ENCODE assay signal across 11 mouse cellular contexts in genomic region chr17:21617352-21617751, GRCm38 (mm10). TPM values are rescaled to one million over a fixed set of nuclear protein-coding genes. Genes with fewer than 3 reads are reported as not detected.
DNase-seq lines count a peak whose midpoint lies in the region; ATAC-seq and TF ChIP-seq lines count a peak whose summit lies in the region.
"Had no signal": no experiment of that assay in that cellular context is flagged by ENCODE, and none has a peak within 500 bp of the region (broad histone marks: within the 10 kb centered on the region; RNA-seq: fewer than 3 reads in every experiment).

No protein-coding gene starts in this region.

- 0 out of 2 replicates have a peak, but pooled peaks cover 6% of the 10 kb centered on the region for H3K9me3 ChIP-seq in heart, postnatal 0 days (replicated peaks; ENCODE audit: control insufficient read depth, low read length)
- no peaks in the 10 kb centered on the region; the same call in 1 of the 2 replicates for H3K9me3 ChIP-seq in ES-Bruce4 (replicated peaks; ENCODE audit: control insufficient read depth, insufficient read depth, low read length, poor library complexity, severe bottlenecking)
- no peaks in the 10 kb centered on the region for H3K9me3 ChIP-seq in hindbrain, embryonic 11.5 days (ENCODE audit: control insufficient read depth, low read length)

- TF ChIP-seq POLR2A in heart, adult 2 months (IDR thresholded peaks at IDR 0.05; ENCODE audit: insufficient read depth, low read depth, low read length) = no peak
- TF ChIP-seq POLR2A in ES-Bruce4 (IDR thresholded peaks at IDR 0.05; ENCODE audit: insufficient read depth, low read length) = no peak

- H3K9ac ChIP-seq in heart, postnatal 0 days (replicated peaks; ENCODE audit: low read depth, low read length) = no peak overlapping the region
- no peak overlapping the region for H3K9ac ChIP-seq in heart, adult 2 months (ENCODE audit: low read depth, low read length)
- no peak overlapping the region for H3K9ac ChIP-seq in ES-Bruce4 (ENCODE audit: low read depth, poor library complexity, severe bottlenecking)
- H3K9ac ChIP-seq in hindbrain, embryonic 11.5 days (ENCODE audit: low read depth, low read length) = no peak overlapping the region
- H3K9ac ChIP-seq: forebrain, postnatal 0 days; hindbrain, embryonic 14.5 days had no signal

- no peak overlapping the region for H3K27ac ChIP-seq in heart, postnatal 0 days (ENCODE audit: low read depth)
- H3K27ac ChIP-seq in heart, adult 2 months = no peak overlapping the region
- no peak overlapping the region for H3K27ac ChIP-seq in ES-Bruce4 (ENCODE audit: insufficient read depth, low read length)
- H3K27ac ChIP-seq in hindbrain, embryonic 11.5 days (ENCODE audit: low read depth, low read length) = no peak overlapping the region
- H3K27ac ChIP-seq: hindbrain, embryonic 14.5 days had no signal

- no peak overlapping the region for H3K4me3 ChIP-seq in heart, postnatal 0 days (ENCODE audit: low read depth, low read length)
- H3K4me3 ChIP-seq in heart, adult 2 months = no peak overlapping the region
- H3K4me3 ChIP-seq in ES-Bruce4 (ENCODE audit: low read depth, low read length) = peak overlapping the region; percentile 16; the same call in 1 of the 2 replicates
- no peak overlapping the region for H3K4me3 ChIP-seq in hindbrain, embryonic 11.5 days (ENCODE audit: low read depth, low read length)

- no peak for TF ChIP-seq EP300 in heart, postnatal 0 days (IDR thresholded peaks at IDR 0.05; ENCODE audit: low read depth)
- TF ChIP-seq EP300 in heart, adult 2 months (IDR thresholded peaks at IDR 0.05; ENCODE audit: insufficient read depth, low read depth, low read length) = no peak
- TF ChIP-seq EP300 in ES-Bruce4 (IDR thresholded peaks at IDR 0.05; ENCODE audit: insufficient read depth, low read depth, low read length) = no peak

- no peaks in the 10 kb centered on the region for H3K79me2 ChIP-seq in heart, adult 2 months (replicated peaks; ENCODE audit: control insufficient read depth, insufficient read depth, low read length)

- H3K36me3 ChIP-seq in heart, postnatal 0 days (replicated peaks; ENCODE audit: control insufficient read depth, insufficient read depth, low read length) = no peaks in the 10 kb centered on the region
- no peaks in the 10 kb centered on the region for H3K36me3 ChIP-seq in heart, adult 2 months (ENCODE audit: control insufficient read depth, insufficient read depth, low read length)
- H3K36me3 ChIP-seq in ES-Bruce4 (ENCODE audit: control insufficient read depth, insufficient read depth, low read length, poor library complexity, severe bottlenecking) = no peaks in the 10 kb centered on the region
- no peaks in the 10 kb centered on the region for H3K36me3 ChIP-seq in hindbrain, embryonic 11.5 days (ENCODE audit: control insufficient read depth, insufficient read depth, low read length)

- no peaks in the 10 kb centered on the region for H3K4me1 ChIP-seq in heart, postnatal 0 days (ENCODE audit: control insufficient read depth, insufficient read depth)
- H3K4me1 ChIP-seq in heart, adult 2 months (ENCODE audit: control insufficient read depth, insufficient read depth, low read length) = no peaks in the 10 kb centered on the region
- no peaks in the 10 kb centered on the region for H3K4me1 ChIP-seq in ES-Bruce4 (ENCODE audit: control insufficient read depth, insufficient read depth, low read length)
- H3K4me1 ChIP-seq in hindbrain, embryonic 11.5 days (replicated peaks; ENCODE audit: control insufficient read depth, insufficient read depth, low read length) = no peaks in the 10 kb centered on the region

- H3K27me3 ChIP-seq in heart, postnatal 0 days (ENCODE audit: control insufficient read depth, insufficient read depth, low read length) = no peaks in the 10 kb centered on the region
- H3K27me3 ChIP-seq in heart, adult 2 months (ENCODE audit: control insufficient read depth, insufficient read depth, low read length) = no peaks in the 10 kb centered on the region
- no peaks in the 10 kb centered on the region; the same call in 1 of the 2 replicates for H3K27me3 ChIP-seq in ES-Bruce4 (ENCODE audit: control insufficient read depth, insufficient read depth, low read length, poor library complexity, severe bottlenecking)
- H3K27me3 ChIP-seq in hindbrain, embryonic 11.5 days (ENCODE audit: control insufficient read depth, insufficient read depth, low read length) = no peaks in the 10 kb centered on the region

- DNase-seq in heart, postnatal 0 days (ENCODE audit: low spot score) = no peak
- DNase-seq in heart, adult 2 months = no peak
- no peak for DNase-seq in cerebellum, adult 18-20 months
- no peak for DNase-seq in hindbrain, embryonic 11.5 days (ENCODE audit: low spot score)
- no peak for DNase-seq in Muller cell, postnatal 12 days (ENCODE audit: inconsistent ontology term)
- DNase-seq: forebrain, postnatal 0 days; layer of hippocampus, postnatal 36 days had no signal

- intact Hi-C loops in heart, adult 2 months (cut with DNase I) = no loop called here

- no peak for ATAC-seq in heart, postnatal 0 days (ENCODE audit: insufficient read depth, low read depth)
- ATAC-seq in granulocyte monocyte progenitor cell, adult 5-6 weeks (replicated peaks; ENCODE audit: poor library complexity, severe bottlenecking) = peak; percentile 85
- peak; percentile 22; the same call in 1 of the 2 replicates for ATAC-seq in megakaryocyte-erythroid progenitor cell, adult 5-6 weeks (replicated peaks; ENCODE audit: low FRiP score, low TSS enrichment, poor library complexity, severe bottlenecking)
- no peak for ATAC-seq in hindbrain, embryonic 11.5 days (ENCODE audit: low FRiP score)
- ATAC-seq: forebrain, postnatal 0 days had no signal

- TF ChIP-seq CTCF in heart, postnatal 0 days (IDR thresholded peaks at IDR 0.05; ENCODE audit: low read depth) = no peak
- no peak for TF ChIP-seq CTCF in heart, adult 2 months (IDR thresholded peaks at IDR 0.05)
- no peak for TF ChIP-seq CTCF in ES-Bruce4 (IDR thresholded peaks at IDR 0.05; ENCODE audit: low read depth, low read length)

- H3K4me2 ChIP-seq in heart, postnatal 0 days (ENCODE audit: low read depth, low read length) = peak overlapping the region; percentile 31; the same call in 1 of the 2 replicates
- no peak overlapping the region for H3K4me2 ChIP-seq in hindbrain, embryonic 11.5 days (replicated peaks; ENCODE audit: low read depth, low read length)
- H3K4me2 ChIP-seq: hindbrain, embryonic 14.5 days had no signal

- WGBS in heart, postnatal 0 days = 10% methylated on average over 9 of the region's 9 CpGs
- 10% methylated on average over 9 of the region's 9 CpGs for WGBS in heart, adult 2 months
- WGBS in hindbrain, embryonic 11.5 days = 18% methylated on average over 9 of the region's 9 CpGs

RNA-seq across cellular contexts. Expression of gene Zfp983, which starts 33.1 kb away (rescaled TPM):
- 1.5 and 3.2 TPM in 2 replicates for total RNA-seq in heart, postnatal 0 days (2014; rRNA removed; ENCODE audit: low replicate concordance)
- 1.9 and 2.3 TPM in 2 replicates for polyA plus RNA-seq in heart, postnatal 0 days (2015; fragmentation: Nextera tagmentation; extraction: Ambion mirVana)
- 1 to 10 TPM; 2.1 to 2.4 TPM for total RNA-seq in heart, adult 2 months (2021)
- polyA plus RNA-seq in heart, adult 2 months (2012; rRNA removed) = 0.35 and 1.3 TPM in 2 replicates
- 1.9 and 2.1 TPM in 2 replicates for polyA plus RNA-seq in ES-Bruce4 (2011; ENCODE audit: insufficient read depth, insufficient read length, low read depth, missing spikeins)
- total RNA-seq in granulocyte monocyte progenitor cell, adult 5-6 weeks (2014; fragmentation: Nextera tagmentation) = 1.7 and 2.1 TPM in 2 replicates
- total RNA-seq in granulocyte monocyte progenitor cell, adult 5-6 weeks (2017) = 2.7 and 3.9 TPM in 2 replicates
- 2.5 and 2.8 TPM in 2 replicates for total RNA-seq in megakaryocyte-erythroid progenitor cell, adult 5-6 weeks (2014; fragmentation: Nextera tagmentation)
- 2.4 and 4.3 TPM in 2 replicates for total RNA-seq in megakaryocyte-erythroid progenitor cell, adult 5-6 weeks (2017)
- polyA plus RNA-seq in hindbrain, embryonic 11.5 days (2014; fragmentation: Nextera tagmentation; extraction: Ambion mirVana) = 9.6 and 9.9 TPM in 2 replicates

RNA-seq across cellular contexts. Expression of gene Zfp948, which starts 50.5 kb away (rescaled TPM):
- 1.8 and 4.7 TPM in 2 replicates for total RNA-seq in heart, postnatal 0 days (2014; rRNA removed; ENCODE audit: low replicate concordance)
- polyA plus RNA-seq in heart, postnatal 0 days (2015; fragmentation: Nextera tagmentation; extraction: Ambion mirVana) = 6.2 and 7.4 TPM in 2 replicates
- total RNA-seq in heart, adult 2 months (2021) = 1 to 10 TPM; 2.7 to 3.7 TPM
- 1.2 and 3.0 TPM in 2 replicates for polyA plus RNA-seq in heart, adult 2 months (2012; rRNA removed)
- 12.0 and 13.2 TPM in 2 replicates for polyA plus RNA-seq in ES-Bruce4 (2011; ENCODE audit: insufficient read depth, insufficient read length, low read depth, missing spikeins)
- 2.7 and 4.0 TPM in 2 replicates for total RNA-seq in granulocyte monocyte progenitor cell, adult 5-6 weeks (2014; fragmentation: Nextera tagmentation)
- 1.9 and 3.6 TPM in 2 replicates for total RNA-seq in granulocyte monocyte progenitor cell, adult 5-6 weeks (2017)
- 2.0 and 3.8 TPM in 2 replicates for total RNA-seq in megakaryocyte-erythroid progenitor cell, adult 5-6 weeks (2014; fragmentation: Nextera tagmentation)
- total RNA-seq in megakaryocyte-erythroid progenitor cell, adult 5-6 weeks (2017) = 1.6 and 4.6 TPM in 2 replicates
- polyA plus RNA-seq in hindbrain, embryonic 11.5 days (2014; fragmentation: Nextera tagmentation; extraction: Ambion mirVana) = 19.0 and 21.1 TPM in 2 replicates

Comparison
In these comparisons a context has a peak if more than half of its experiments do, and no peak if none do; other contexts are left out.
1. ATAC-seq: peak in granulocyte monocyte progenitor cell, adult 5-6 weeks (single experiment) and megakaryocyte-erythroid progenitor cell, adult 5-6 weeks (single experiment); none in heart, postnatal 0 days (single experiment) and hindbrain, embryonic 11.5 days (single experiment).